Mouse (Mus musculus) ES-CJ7 (cell line): ENCODE data around the gene Scrn1.

ENCODE experiments used
- DNase-seq: peaks from one replicate; pipeline ENCODE4 v3.0.0; 2011; ENCODE audit warnings: low read depth, low spot score

The Scrn1 gene

DNA sequence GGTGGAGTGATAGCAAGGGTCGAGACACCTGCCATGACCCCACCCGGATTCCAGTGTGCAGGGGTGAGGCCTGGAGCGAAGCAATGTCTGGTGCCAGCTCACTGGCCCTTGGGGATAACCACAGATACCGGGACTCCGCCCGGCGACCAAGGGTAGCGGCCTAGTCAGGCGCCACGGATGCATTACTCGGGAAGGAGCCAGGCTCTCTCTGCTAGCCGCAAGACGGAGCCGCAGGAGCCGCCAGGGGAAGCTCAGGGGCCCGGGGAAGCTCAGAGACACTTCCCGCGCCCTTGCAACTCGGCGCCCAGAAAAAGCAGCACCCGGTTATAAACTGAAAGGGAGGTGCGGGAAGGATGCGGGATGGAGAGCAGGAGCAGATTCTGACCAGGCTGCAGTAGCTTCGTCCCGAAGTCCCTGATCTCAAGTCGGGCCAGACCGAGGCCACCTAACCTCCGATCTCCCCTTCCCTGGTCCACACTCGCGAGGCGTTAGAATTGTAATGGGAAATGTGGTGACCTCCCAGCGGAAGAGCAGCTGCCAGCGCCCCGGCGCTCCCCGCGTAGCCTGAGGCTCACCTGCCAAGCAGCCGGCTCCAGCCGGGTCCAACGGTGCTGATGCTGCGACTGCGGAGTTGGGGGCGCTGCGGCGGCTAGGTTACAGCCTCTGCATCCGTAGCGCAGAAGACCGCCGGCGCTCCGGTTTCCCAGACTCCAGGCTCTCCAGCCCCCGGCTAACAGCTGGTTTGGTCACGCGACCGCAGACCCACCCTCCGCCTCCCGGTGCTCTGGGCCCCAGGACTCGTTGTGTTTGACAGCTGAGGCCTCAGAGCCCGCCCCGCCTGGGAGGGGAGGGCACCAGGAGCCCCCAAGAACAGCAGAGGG is at the start of gene Scrn1:
Gene Scrn1 (minus strand): TSS at position 825 of the 881 bp plus-strand sequence.
- DNase-seq: peak; percentile 68

DNA sequence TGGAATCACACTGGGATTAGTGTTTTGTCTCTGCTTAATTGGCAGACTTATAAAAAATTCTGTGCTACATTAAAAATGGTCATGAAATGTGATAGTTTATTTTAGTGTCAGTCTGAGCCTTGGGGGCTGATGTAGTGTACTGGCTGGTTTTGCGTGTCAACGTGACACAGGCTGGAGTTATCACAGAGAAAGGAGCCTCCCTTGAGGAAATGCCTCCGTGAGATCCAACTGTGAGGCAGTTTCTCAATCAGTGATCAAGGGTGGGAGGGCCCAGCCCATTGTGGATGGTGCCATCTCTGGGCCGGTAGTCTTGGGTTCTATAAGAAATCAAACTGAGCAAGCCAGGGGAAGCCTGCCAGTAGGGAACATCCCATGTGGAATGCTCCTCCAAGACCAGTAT is 40.0 kb upstream of the Scrn1 start:
- no peak for DNase-seq

DNA sequence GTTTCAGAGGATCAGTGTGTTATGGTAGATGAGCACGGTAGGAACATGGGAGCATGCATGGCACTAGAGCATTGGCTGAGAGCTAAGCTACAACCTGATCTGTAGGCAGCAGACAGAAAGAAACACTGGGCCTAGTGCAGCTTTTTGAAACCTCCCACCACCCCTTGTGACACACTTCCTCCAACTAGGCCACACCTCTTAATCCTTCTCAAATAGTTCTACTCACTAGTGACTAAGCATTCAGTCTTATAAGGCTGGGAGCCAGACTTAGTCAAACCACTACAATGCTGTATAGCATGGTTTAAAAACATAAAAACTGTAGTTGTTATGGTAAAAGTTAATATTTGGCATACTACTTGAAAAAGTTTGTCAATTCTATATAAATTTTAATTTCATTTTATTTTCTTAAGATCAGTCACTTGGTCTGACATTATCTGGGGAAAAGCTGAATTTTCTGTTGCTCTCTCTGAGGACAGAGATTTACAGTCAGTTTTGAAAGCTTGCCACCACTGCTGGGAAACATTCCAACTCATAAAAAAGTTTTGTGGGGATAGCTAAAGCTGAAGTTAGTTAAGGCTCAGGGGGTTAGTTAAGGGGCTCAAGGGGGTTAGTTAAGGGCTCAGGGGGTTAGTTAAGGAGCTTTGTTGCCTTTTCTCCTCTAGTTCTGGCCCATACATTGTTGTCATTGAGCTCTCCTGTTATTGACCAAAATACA is 37.9 kb upstream of the Scrn1 start:
- no peak for DNase-seq

DNA sequence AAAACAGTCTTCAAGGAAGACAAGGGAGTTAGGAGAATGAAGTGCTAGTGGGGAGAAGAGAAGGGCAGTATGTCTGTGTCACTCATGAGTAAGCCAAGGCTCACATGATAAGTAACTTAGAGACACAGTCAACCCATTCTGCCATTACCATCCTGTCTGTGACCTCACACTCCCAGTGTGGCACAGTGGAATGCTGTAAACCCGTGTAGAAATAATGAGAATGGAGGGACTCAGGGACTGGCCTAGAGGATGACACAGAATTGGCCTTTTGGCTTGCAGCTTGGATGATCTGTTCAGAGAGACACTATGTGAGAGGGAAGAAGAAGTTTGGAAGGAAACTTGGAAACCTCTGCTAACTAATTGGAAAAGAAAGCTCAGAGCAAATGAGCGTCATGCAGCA is 36.6 kb upstream of the Scrn1 start:
- no peak for DNase-seq

DNA sequence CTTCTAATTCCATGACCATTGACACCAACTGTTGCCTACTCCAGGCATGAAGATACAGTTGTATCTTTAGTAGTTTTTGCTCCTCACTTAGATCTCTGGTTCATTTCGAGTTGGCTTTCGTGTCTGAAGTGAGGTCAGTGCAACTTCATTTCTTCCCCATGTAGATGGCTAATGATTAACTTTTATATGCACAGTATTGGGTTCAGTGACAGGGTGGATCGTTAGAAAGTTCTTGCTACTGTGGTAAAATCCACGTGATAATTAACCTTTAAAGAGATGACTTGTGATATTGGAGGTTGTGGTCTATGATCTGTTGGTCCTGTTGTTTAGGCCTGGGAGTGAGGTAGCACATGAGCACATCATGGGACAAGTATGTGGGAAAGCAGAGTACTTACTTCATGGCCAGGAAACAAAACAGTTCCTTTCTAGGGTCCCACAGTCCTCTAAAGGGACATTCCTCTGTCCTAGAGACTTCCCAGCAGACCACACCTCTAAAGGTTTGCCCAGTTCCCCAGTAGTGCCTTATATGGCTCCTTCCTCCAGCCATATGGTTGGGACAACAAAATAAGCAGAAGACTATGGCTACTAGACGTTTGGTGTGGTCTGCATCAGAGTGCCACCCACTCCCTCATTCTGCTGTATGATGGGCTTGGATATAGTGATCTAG is 34.5 kb upstream of the Scrn1 start:
- no peak for DNase-seq

DNA sequence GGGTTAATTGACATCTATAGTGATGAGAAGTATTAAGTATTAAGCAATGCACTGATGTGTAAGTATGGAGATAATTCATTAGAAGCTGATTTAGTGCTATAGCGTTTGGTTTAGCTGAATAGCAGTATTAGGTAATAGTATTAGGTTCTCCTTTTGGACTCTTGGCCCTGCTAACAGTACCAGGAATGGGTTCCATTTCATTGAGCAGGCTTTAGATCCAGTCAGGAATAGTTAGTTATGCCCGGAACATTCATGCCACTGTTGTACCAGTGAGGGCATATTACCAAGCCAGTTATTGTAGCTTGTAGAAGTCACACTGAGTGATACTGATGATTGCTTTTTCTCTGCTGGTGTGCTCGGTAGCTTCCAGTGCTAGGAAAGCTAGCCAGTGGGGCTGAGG is 31.4 kb upstream of the Scrn1 start:
- no peak for DNase-seq

DNA sequence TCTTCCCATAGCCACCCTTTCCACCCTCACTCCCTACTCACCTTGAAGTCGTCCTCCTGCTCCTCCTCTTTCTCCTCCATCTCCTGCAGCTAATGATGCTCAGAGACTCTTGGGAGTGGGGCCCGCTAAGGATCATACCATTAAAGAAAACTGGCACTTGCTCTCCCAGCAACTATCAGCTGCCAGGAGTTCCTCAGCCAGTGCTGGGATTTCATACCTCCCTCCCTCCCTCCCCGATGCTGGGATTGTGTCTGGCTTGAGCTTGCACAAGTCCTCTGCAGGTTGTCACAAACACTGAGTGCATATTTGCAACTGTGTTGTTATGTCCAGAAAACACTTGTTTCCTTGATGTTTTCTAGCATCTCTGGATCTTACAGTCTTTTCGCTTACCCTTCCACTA is 30.9 kb upstream of the Scrn1 start, which contains the start of gene Fkbp14:
Gene Fkbp14 (minus strand): TSS at position 101 of the 400 bp plus-strand sequence.
- no peak for DNase-seq

DNA sequence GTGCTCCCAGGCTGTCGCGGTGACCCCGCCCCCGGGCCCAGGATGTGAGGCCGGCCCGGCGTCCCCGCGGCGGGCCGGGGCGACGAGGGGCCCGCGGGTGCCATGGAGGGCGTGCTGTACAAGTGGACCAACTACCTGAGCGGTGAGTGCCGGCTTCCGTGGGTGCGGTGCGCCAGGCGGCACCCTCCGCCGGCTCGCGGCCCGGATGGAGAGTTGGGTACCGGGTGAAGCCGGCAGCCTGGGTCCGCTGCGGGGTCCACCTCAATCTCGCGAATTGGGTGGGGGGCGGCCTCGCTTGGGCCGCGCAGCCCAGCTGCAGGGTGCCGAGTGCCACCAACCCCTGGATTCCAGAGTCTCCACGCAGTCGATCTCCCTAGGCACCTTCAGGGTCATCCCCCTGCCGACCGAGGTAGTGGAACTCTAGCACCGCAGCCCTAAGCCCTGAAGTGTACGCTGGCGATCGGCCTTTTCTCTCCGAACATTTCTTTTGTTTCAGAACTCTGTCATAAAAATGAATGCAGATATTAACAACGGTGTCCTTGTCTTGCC is 29.1 kb upstream of the Scrn1 start:
- DNase-seq: no peak

DNA sequence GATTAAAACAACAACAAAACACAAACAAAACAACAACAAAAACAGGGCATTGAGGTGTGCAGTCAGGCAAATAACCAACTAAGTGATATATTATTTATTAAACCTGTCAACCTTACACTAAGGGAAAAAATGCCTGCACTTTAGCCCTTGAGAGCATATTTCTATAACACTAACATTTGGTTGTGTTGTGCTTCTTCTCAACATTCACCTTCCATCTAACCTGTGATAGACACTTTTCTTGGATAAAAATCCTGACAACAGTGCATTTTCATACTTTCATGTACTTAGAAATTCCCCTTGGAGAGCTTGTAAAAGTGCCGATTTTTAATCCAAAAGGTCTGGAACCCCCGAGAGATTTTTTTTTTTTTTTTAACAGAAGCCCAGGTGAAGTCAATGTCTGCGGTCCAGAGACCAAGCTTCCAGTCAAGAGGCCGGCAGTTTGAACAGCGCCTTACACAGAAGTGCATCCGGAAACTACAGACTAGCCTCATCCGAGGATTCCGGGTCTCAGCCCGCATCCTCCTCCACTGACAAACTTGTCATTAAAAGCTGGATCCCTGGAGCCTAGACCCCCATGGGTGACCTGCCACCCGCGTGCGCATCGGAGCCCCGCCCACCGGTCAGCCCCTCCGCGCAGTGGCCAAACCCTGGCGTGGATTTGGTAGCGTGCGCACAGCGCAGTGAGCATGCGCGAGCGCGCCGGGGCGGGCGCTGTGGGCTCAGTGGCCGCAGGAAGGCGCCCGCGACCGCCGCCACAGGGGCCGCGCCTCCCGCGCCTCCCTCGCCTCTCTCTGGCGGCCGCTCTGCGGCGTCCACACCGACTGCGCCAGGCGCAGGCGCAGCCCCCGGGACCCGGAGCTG is 28.4 kb upstream of the Scrn1 start, which contains the start of gene Plekha8:
Gene Plekha8 (plus strand): TSS at position 643 of the 861 bp plus-strand sequence.
- peak; percentile 92 for DNase-seq

DNA sequence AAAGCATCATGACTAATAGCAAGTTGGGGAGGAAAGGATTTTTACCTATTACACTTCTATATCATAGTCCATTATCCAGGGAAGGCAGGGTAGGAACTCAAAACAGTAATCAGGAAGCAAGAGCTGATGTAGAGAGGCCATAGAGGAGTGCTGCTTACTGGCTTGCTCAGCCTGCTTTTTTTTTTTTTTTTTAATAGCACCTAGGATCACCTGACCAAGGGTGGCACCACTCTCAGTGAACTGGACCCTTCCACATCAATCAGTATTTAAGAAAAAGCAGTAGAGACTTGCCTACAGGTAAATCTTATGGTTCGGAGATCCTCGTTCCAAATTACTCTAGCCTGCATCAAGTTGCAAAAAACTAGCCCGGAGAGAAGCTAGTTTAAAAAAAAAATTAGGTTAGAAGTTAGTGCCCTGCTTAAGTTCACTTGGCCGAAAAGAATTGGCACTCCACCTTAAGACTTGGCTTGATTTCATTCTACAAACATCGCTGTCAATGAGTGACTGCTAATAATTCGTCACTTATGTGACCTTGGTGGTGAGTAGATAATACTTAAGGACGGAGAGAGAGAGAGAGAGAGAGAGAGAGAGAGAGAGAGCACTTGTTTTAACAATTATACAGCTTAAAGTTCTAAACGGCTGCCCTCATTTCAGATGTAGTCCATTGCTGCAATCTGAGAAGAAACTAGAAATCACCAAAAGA is 27.6 kb upstream of the Scrn1 start:
- no peak for DNase-seq

DNA sequence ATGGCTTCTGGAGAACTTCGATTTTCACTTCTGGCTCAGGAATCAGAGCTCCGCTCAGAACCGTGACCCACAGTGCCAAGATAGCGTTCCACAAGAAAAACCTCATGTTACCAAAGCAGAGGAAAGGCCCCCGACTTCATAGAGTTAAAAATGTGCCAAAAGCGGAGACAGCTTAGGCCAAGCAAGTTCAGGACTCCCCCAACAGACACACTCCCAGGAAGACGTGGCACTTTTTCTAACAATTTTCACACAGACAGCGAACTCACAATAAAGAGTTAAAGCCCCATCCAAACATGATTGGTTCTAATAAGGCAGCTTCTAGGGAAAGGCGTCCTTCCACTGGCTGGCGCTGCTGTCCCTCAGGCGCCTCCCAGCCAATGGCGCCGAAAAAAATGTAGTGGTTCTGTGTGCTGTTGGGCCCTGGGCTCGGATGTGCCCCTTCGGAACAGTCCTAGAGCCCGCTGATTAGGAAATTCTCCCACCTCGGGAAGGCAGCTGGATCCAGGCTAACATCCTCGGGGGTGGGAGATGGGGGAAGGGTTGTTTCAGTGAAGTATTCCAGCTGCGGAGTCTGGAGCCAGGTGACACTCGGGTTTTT is 26.7 kb upstream of the Scrn1 start:
- DNase-seq: peak; percentile 88

DNA sequence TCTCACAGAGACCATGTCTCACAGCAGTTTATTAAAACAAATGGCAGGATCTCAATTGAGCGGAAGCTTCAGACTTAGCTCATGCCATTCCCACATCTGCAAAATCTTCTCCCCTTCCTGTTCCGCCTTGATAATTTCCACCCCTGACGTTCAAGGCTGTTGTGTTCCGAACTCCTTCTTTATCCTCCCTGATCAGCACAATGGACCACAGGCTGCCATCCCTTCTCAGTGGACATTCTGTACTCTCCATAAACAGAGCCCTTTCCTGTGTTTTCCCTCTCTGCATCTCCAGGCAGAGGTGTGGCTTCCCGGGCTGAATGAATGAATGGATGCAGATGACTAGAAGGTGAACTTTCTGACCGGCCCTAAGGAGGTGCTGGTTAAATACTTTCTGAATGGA is 25.5 kb upstream of the Scrn1 start:
- no peak for DNase-seq

DNA sequence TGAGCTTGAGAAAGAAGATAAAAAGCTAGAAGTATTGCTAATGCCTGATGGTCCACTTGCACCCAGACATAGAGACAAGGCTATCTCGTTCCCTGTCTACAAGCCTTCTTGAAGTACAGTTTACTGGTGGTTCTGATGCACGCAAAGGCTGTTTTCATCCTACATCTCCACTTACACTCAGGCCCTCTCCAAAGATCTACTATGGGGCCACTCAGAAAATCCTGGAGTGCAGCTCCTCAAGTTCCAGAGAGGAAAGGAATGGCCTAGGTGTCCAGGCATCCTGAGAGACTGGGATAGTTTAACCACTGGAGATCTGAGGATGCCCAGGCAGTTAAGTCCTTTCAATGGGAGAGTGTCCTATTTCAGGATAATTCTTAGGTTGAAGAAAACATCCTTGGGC is 24.4 kb upstream of the Scrn1 start:
- DNase-seq: no peak

DNA sequence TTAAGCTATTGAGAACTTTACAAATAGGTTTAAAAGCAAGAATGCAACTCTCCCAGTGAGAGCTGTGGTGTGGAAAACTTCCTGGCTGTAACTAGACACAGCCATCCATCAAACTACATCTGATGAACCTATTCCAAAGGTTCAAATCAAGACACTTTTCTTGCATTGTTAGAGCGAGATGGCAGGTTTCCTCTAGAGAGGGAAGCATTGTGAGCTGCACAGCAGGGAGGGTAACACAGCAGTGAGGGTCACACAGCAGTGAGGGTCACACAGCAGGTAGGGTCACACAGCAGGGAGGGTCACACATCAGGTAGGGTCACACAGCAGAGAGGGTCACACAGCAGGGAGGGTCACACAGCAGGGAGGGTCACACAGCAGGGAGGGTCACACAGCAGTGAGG is 21.9 kb upstream of the Scrn1 start:
- DNase-seq: peak; percentile 74

DNA sequence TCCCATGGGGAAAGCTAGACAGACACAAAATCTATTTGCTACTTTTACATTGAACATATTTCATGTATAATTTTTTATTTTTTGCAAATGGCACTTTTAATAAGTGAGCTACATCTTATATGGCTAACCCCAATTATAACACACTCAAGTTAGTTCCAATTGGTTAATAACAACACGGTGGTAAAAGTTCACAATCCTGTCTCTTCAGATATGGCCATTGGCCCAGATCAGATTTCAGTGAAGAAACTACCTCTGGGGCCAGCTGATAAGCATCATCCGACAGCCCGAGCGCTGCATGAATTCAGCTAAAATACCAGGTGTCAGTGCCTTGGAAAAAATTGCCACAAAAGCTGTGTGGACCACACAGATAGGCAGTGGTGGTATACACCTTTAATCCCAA is 21.4 kb upstream of the Scrn1 start:
- DNase-seq: no peak

DNA sequence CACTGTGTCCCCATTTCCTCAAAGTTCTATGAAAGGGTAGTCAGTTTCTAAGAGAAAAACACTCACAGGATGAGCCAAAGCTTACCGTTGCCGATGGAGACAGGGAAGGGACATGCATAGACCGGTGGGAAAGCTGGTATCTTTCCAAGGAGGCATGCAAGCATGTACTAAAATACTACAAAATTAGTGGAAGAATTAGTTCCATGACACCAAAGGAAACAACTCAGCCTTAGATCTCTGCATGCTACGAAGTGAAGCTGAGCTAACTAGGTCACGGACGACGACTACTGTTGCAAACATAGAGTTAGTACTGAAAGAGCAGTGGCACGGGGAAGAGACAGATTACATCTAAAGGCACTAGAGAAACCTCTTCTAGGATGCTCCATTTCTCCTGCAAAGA is 20.6 kb upstream of the Scrn1 start:
- DNase-seq: no peak

DNA sequence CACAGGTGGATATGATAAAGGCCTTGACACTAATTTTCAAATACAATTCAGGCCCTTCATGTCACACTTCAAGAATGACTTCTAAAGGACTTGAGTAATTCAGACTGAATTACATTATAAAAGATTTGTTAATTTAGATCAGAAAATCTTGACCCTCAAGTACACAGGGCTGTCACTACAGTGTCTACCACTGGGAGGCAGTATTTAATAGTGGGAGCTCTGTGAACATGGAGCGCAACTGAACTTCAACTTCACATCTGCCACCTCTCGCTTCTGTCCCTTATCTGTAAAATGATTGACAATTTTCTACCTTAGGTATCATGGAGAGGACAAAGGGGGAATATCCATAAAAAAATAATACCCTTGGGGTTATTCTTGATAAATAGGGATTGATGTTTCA is 19.9 kb upstream of the Scrn1 start:
- peak; percentile 66 for DNase-seq

DNA sequence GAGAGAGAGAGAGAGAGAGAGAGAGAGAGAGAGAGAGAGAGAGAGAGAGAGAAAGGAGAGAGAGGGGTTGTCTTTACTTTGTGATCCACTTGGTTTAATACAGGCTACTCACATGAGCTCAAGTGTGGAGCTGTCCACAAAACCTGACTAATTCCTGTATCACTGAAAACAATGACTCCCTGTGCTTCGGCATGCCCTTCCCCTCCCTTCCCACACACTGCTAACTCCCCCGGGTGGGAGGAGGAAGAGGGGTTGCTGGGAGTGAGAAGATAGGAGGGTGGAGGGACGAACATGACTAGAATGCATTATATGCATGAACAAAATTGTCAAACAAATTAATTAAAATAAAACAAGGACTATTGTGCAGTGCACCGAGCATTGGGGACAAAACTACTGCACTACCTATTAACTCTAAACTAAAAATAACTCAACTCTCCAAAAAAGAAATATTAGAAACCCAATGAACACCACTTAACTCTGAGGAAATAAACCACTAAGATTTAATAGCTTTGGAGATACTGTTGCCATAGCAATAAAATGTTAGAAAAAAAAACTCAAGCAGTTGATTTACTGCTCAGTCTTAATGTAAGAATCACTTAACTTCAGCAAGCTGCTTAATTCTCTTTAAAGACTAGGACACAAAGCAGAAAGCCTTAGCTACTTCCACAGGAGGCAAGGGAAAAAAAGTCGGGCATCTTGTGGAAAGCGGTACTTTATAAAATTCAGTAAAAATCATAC is 7.1 kb upstream of the Scrn1 start:
- DNase-seq: no peak

DNA sequence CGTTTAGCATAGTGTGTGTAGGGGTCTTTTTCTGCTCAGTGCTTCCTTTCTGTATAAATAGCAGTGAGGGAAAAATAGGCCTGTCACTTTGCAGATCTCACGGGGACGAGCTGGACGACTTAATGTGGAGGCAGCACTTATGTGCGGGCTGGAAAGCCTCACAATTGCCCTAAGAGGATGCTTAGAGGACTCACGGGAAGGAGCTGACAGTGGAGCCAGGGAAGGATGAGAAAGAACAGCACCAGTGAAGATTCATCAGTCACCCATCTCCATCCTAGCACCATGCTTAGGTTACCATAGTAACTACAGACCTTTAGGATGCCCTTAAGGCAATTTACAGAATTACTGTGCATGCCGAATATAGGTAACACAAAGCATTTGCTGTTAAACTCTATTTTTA is 3.5 kb upstream of the Scrn1 start:
- DNase-seq: no peak
